In the genomic region with DNA sequence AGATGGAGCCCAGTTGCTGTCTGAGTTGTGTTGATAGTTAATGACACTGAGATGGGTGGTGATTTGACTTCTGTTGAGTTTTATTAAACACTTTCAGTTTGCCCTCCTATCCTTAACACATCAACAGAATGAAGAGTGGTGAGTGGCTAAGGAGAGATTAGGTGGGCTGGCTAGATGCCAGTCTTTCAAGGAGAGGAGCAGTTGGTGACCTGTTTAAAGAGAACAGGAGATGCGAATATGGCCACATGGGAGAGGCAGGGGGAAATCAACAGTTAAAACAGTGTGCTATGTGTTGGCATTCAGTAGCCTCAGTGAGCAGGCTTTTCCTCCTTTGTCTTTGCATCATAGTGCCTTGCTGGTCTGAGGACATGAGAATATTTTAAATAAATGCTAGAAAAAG, we compare ENCODE assay signal across 29 mouse cellular contexts.
DNase-seq lines count a peak whose midpoint lies in the region; TF ChIP-seq lines count a peak whose summit lies in the region.
"Had no signal": no experiment of that assay in that cellular context is flagged by ENCODE, and none has a peak within 500 bp of the region (broad histone marks: within the 10 kb centered on the region; RNA-seq: fewer than 3 reads in every experiment).

No protein-coding gene starts in this region.

- no peak overlapping the region for H3K9ac ChIP-seq in MEL (ENCODE audit: control insufficient read depth, low read depth, low read length, poor library complexity, severe bottlenecking)
- H3K9ac ChIP-seq: embryonic facial prominence, embryonic 13.5 days; forebrain, embryonic 12.5 days; forebrain, embryonic 15.5 days; heart, embryonic 13.5 days; hindbrain, embryonic 12.5 days; intestine, embryonic 15.5 days had no signal

- no peaks in the 10 kb centered on the region for H3K36me3 ChIP-seq in MEL (ENCODE audit: control insufficient read depth in 1 of 2, insufficient read depth in 2 of 2, low read length in 2 of 2)
- H3K36me3 ChIP-seq: embryonic facial prominence, embryonic 10.5 days; embryonic facial prominence, embryonic 13.5 days; forebrain, embryonic 12.5 days; forebrain, embryonic 15.5 days; G1E; heart, embryonic 10.5 days; heart, embryonic 13.5 days; hindbrain, embryonic 12.5 days; intestine, embryonic 15.5 days had no signal

- no peak overlapping the region for H3K4me3 ChIP-seq in MEL (ENCODE audit: control insufficient read depth in 1 of 2, insufficient read depth in 1 of 2, low read depth in 2 of 2, low read length in 2 of 2)
- H3K4me3 ChIP-seq: embryonic facial prominence, embryonic 10.5 days; embryonic facial prominence, embryonic 13.5 days; erythroblast, embryonic 14.5 days; forebrain, embryonic 12.5 days; forebrain, embryonic 15.5 days; heart, adult 2 months; heart, embryonic 10.5 days; heart, embryonic 13.5 days; hindbrain, embryonic 12.5 days; intestine, embryonic 15.5 days had no signal

- TF ChIP-seq RAD21 in MEL (IDR thresholded peaks at IDR 0.05; ENCODE audit: low read depth, low read length) = no peak

- DNase-seq in MEL (ENCODE audit: low read depth, low spot score) = peak; percentile 16
- peak; percentile 18 for DNase-seq in cerebellum, adult 11 months
- DNase-seq in cerebellum, adult 8-10 months = peak; percentile 5
- DNase-seq in cerebellum, postnatal 10 days = peak; percentile 28 to 47
- no peak for DNase-seq in gastrocnemius, adult 18-20 months (ENCODE audit: low spot score)
- DNase-seq in adipocyte (ENCODE audit: low spot score) = no peak
- no peak for DNase-seq in urinary bladder, postnatal 25 days (ENCODE audit: low spot score)
- DNase-seq in heart, postnatal 36 days = no peak
- DNase-seq: adrenal gland, adult 8-10 months; adrenal gland, postnatal 25 days; B cell, adult 2 months; embryo, embryonic 11 days; gastrocnemius, postnatal 10 days; gastrocnemius, postnatal 36 days; heart, adult 2 months; heart, postnatal 14 days; kidney, adult 11 months; kidney, adult 8-10 months had no signal

- no peaks in the 10 kb centered on the region for H3K79me2 ChIP-seq in MEL (ENCODE audit: control insufficient read depth, insufficient read depth, low read length, poor library complexity)

- intact Hi-C loops in heart, postnatal 36 days (cut with DNase I) = no loop called here

- no peak for TF ChIP-seq EP300 in MEL (IDR thresholded peaks at IDR 0.05; ENCODE audit: low read depth in 1 of 2, low read length in 2 of 2)

- H3K9me3 ChIP-seq in MEL (replicated peaks; ENCODE audit: insufficient read depth, low read length) = no peaks in the 10 kb centered on the region
- H3K9me3 ChIP-seq: embryonic facial prominence, embryonic 10.5 days; embryonic facial prominence, embryonic 13.5 days; forebrain, embryonic 12.5 days; forebrain, embryonic 15.5 days; G1E; heart, embryonic 10.5 days; heart, embryonic 13.5 days; hindbrain, embryonic 12.5 days; intestine, embryonic 15.5 days had no signal

- TF ChIP-seq CTCF in MEL (IDR thresholded peaks at IDR 0.05 in 2 of 3, conservative IDR thresholded peaks at IDR 0.05 in 1 of 3; ENCODE audit: control insufficient read depth in 1 of 3, insufficient read depth in 1 of 3, low read depth in 2 of 3, low read length in 3 of 3, poor library complexity in 1 of 3, severe bottlenecking in 1 of 3) = no peak

- no peaks in the 10 kb centered on the region; a peak in 1 of 4 replicates for H3K27me3 ChIP-seq in MEL (ENCODE audit: control insufficient read depth in 1 of 2, insufficient read depth in 2 of 2, low read length in 2 of 2)
- H3K27me3 ChIP-seq: CH12.LX; embryonic facial prominence, embryonic 13.5 days; forebrain, embryonic 12.5 days; forebrain, embryonic 15.5 days; heart, embryonic 13.5 days; hindbrain, embryonic 12.5 days; intestine, embryonic 15.5 days had no signal

- H3K27ac ChIP-seq in MEL (ENCODE audit: control insufficient read depth, low read depth, low read length) = no peak overlapping the region
- H3K27ac ChIP-seq: embryonic facial prominence, embryonic 10.5 days; embryonic facial prominence, embryonic 13.5 days; forebrain, embryonic 12.5 days; forebrain, embryonic 15.5 days; heart, adult 2 months; heart, embryonic 10.5 days; heart, embryonic 13.5 days; hindbrain, embryonic 12.5 days; intestine, embryonic 15.5 days had no signal

- no peak for TF ChIP-seq POLR2A in MEL (IDR thresholded peaks at IDR 0.05; ENCODE audit: control insufficient read depth in 1 of 2, insufficient read depth in 1 of 2, low read depth in 1 of 2, low read length in 2 of 2, poor library complexity in 1 of 2)

- H3K4me1 ChIP-seq in MEL (ENCODE audit: control insufficient read depth in 1 of 2, insufficient read depth in 2 of 2, low read length in 2 of 2) = no peaks in the 10 kb centered on the region
- H3K4me1 ChIP-seq: embryonic facial prominence, embryonic 13.5 days; forebrain, embryonic 15.5 days; heart, embryonic 10.5 days; hindbrain, embryonic 12.5 days; intestine, embryonic 15.5 days had no signal

TF ChIP-seq in MEL, 35 proteins besides CTCF, POLR2A, EP300 and RAD21:
- TF ChIP-seq MXI1 (IDR thresholded peaks at IDR 0.05; ENCODE audit: low read depth, low read length) = no peak
- no peak for TF ChIP-seq POLR2AphosphoS2 (IDR thresholded peaks at IDR 0.05; ENCODE audit: low read length)
- TF ChIP-seq MEF2A (IDR thresholded peaks at IDR 0.05; ENCODE audit: extremely low read depth, insufficient replicate concordance, low read depth, low read length, poor library complexity, severe bottlenecking) = no peak
- TF ChIP-seq MYC (IDR thresholded peaks at IDR 0.05; ENCODE audit: low read depth, low read length) = no peak
- TF ChIP-seq E2F4 (IDR thresholded peaks at IDR 0.05; ENCODE audit: borderline replicate concordance, low read depth, low read length) = no peak
- no peak for TF ChIP-seq MAZ (IDR thresholded peaks at IDR 0.05; ENCODE audit: low read depth, low read length)
- no peak for TF ChIP-seq TCF12 (IDR thresholded peaks at IDR 0.05; ENCODE audit: low read depth, low read length)
- TF ChIP-seq JUND (IDR thresholded peaks at IDR 0.05; ENCODE audit: low read depth, low read length) = no peak
- no peak for TF ChIP-seq TAL1 (IDR thresholded peaks at IDR 0.05; ENCODE audit: low read length)
- no peak for TF ChIP-seq SMC3 (IDR thresholded peaks at IDR 0.05; ENCODE audit: low read depth, low read length)
- TF ChIP-seq ZKSCAN1 (IDR thresholded peaks at IDR 0.05; ENCODE audit: low read depth, low read length) = no peak
- TF ChIP-seq POLR2AphosphoS5 (IDR thresholded peaks at IDR 0.05; ENCODE audit: borderline replicate concordance, low read depth, low read length) = no peak
- no peak for TF ChIP-seq MYB (IDR thresholded peaks at IDR 0.05; ENCODE audit: low read depth, low read length)
- TF ChIP-seq ETS1 (IDR thresholded peaks at IDR 0.05; ENCODE audit: low read depth, low read length) = no peak

Comparison
In these comparisons a context has a peak if more than half of its experiments do, and no peak if none do; other contexts are left out.
1. DNase-seq: peak in MEL (single experiment), cerebellum, adult 11 months (single experiment), cerebellum, adult 8-10 months (single experiment) and cerebellum, postnatal 10 days (2 of 2); none in gastrocnemius, adult 18-20 months (single experiment), adipocyte (single experiment), urinary bladder, postnatal 25 days (single experiment) and heart, postnatal 36 days (0 of 2).